Mouse (Mus musculus): Measurements from ENCODE around the gene Hnrnpu.

Gene Hnrnpu

DNA sequence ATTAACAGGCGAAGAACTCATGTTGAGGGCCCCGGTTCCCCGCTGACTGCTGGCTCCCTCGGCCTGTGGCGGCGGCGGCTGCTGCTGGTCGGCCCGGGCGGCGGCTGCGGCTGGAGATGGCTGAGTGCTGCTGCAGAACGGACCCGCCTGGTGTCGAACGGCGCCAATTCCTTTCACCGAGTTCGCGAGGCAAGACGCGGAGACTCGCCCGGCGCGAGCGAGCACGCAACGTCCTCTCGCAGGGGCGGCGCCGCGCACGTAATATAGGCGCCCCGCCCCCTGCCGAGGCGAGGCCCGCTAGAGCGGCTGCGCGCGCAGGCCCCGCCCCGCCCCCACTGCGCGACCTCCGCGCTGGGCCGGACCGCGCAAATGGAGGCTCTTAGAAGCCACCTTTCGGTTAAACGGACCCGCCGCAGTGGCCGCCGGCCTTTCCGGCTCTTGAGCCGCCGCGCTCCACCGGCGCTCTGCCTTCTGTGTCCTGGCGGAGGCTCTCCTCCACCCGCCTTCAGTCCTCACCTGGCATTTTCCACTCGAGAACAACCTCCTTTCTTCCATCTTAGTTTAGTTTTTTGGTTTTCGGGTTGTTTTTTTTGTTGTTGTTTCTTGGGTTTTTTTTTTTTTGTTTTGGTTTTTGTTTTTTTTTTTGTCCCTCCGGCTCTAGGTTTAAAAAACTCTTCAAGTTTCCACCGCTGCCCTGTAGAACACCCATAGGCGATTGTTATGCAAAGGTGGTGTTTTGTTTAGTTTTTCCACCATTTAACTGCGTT, at the start of gene Hnrnpu:
Gene Hnrnpu, minus strand, starts transcription at position 247 of the 767 bp plus-strand sequence.
- in situ Hi-C loops (cut with MboI; ENCODE audit: unreplicated experiment in 2 of 2) = loop anchor here in 1 of 2 experiments (5.0 to 25.0 kb wide), 6 partner anchors 70 to 1600 kb away; partner anchors contain the start of genes Ahctf1, Cnst, Efcab2 and Gm10518

DNA sequence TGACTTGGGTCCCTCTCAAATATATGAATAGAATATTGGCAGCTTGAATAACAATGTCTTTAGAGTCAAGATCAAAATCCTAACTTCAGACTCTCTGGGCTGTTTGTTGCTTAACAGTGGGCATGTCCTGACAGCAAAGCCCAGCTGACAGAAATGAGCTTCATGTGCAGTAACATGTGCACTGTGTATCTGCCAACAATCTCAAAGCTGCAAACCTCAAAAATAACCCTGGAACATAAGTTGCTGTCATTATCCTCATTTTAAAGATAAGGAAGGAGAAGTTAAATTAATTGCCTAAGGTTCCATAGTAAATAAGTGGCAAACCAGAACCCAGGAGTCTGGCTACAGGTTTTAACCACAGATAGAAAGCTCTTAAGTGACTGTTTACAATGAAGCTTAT, 44.6 kb upstream of the Hnrnpu start:
- in situ Hi-C loops (cut with MboI; ENCODE audit: unreplicated experiment in 2 of 2) = loop anchor here in 1 of 2 experiments (25.0 kb wide), 1 partner anchor 1120 kb away; the partner anchor contains the start of gene Akt3

DNA sequence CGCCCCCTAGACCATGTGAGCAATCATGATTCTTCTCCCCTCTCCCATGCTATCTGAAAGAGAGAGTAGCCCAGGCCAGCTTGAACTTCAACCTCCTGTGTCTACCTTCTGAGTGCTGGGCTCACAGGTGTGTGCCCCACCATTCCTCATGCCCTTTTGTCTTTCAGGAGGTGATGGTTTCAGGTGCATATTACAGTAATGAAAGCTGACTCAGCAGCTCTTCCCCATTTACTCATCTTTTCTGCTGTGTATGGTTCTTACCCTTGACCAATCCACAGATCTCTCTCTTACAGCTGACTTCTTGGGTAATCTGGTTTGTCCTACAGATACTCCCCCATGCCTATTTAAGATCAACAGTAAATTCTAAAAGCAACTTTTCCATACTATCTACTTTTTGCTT, 41.6 kb upstream of the Hnrnpu start:
- in situ Hi-C loops (cut with MboI; ENCODE audit: unreplicated experiment in 2 of 2) = loop anchor here in 1 of 2 experiments (10.0 to 25.0 kb wide), 2 partner anchors 66 to 1117 kb away; partner anchors contain the start of gene Akt3

DNA sequence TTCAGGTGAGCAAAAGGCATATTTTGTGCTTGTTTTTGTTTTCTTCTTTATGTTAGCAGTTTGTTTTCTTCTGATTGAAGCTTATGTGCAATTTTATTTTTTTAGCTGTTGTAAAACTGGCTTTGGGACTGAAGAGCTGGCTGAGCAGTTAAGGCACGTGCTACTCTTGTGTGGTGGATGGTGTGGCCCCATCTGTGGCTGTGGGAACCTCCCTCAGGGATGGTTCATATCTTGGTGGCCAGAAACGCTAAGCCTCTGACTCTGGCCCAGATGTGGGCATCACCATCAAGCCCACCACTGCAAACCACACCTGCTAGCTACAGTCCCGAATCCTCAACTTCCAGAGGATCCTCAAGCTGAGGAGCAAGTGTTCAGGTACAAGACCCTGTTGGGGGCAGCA, 40.5 kb upstream of the Hnrnpu start:
- in situ Hi-C loops (cut with MboI; ENCODE audit: unreplicated experiment in 2 of 2) = loop anchor here in 1 of 2 experiments (10.0 to 25.0 kb wide), 2 partner anchors 67 to 1116 kb away; partner anchors contain the start of gene Akt3

DNA sequence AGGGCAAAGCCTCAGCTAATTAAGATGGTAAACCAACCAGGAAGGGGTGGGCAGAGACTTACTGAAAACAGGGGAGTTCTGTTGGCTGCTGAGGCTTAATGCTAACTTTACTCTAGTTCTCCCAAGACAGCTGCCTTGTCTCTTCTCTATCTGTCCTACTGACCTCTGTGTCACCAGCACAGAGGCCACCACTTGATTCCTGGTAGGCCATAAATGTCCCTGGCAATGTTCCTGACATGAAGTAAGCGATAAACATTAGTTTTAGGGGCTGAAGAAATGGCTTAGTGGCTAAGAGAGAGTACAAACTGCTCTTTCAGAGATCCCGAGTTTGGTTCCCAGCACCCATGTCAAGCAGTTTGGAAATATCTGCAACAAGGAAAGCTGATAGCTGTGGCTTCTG, 39.3 kb upstream of the Hnrnpu start:
- in situ Hi-C loops (cut with MboI; ENCODE audit: unreplicated experiment in 2 of 2) = loop anchor here in 1 of 2 experiments (10.0 to 25.0 kb wide), 2 partner anchors 68 to 1115 kb away; partner anchors contain the start of gene Akt3

DNA sequence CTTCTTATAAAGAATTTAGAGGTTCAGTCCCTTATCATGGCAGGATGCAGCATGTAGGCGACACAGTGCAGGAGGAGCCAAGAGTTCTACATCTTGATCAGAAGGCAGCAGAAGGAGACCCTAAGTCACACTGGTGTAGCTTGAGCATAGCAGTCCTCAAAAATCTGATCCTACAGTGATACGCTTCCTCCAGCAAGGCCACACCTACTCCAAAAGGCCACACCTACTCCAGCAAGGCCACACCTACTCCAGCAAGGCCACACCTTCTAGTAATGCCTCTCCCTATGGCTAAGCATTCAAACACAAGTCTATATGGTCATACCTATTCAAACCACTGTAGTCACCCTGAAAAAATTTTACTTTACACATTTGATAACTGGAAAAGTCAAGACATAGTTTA, 38.5 kb upstream of the Hnrnpu start:
- in situ Hi-C loops (cut with MboI; ENCODE audit: unreplicated experiment in 2 of 2) = loop anchor here in 1 of 2 experiments (10.0 to 25.0 kb wide), 2 partner anchors 69 to 1114 kb away; partner anchors contain the start of gene Akt3

DNA sequence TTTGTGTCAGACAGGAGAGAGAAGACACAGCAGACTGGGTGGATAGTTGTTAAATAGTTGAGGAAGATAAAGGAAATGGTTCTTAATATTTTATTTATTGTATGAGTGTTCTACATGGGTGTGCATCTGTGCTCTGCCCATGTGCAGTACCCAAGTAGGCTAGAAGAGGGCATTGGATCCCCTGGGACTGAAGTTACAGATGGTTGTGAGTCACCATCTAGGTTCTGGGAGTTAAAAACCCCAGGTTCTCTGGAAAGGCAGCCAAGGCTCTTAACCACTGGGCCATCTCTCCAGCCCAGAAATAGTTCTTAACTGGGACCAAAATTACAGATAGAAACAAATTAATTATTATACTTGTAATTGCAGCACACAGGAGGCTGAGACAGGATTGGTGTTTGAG, 37.8 kb upstream of the Hnrnpu start:
- in situ Hi-C loops (cut with MboI; ENCODE audit: unreplicated experiment in 2 of 2) = loop anchor here in 1 of 2 experiments (10.0 to 25.0 kb wide), 2 partner anchors 69 to 1113 kb away; partner anchors contain the start of gene Akt3

DNA sequence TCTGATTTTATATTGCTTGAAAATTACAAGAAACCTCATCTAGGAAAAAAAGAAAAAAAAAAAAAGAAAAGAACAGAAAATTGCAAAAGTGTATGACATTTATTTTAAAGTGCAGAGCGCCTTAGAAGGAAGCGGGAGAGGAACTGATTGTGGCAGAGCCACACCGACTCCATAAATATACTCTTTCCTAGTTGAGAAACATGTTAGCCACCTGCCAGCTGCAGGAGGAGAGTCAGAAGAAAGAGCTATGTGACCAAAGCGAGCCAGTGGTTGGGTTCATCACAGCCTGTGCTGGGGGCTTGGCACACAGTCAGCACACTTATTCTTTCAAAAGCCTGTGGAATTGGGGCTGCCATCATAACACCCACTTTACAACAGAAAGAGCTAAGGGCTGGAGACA, 35.1 kb upstream of the Hnrnpu start:
- in situ Hi-C loops (cut with MboI; ENCODE audit: unreplicated experiment in 2 of 2) = loop anchor here in 1 of 2 experiments (10.0 kb wide), 1 partner anchor 72 kb away; no protein-coding TSS in a partner anchor

DNA sequence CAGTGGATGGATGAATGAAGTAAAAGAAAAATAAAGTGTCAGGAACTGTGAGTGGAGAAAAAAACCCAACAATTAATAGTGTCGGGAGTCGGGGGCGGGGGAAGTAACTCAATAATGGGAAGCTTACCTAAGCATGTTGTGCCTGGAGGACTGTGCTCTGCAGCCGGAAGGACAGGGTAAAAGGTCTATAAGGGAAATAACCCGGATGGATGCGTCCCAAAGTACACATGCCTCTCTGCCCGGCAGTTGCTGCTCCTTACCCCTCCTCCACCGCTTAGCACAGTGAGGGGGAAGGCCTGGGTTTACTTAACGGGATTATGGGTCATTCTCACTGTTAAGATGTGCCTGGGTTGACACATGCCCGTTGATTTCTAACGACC, 31.7 kb upstream of the Hnrnpu start:
- in situ Hi-C loops (cut with MboI; ENCODE audit: unreplicated experiment in 2 of 2) = loop anchor here in 1 of 2 experiments (5.0 kb wide), 2 partner anchors 38 to 52 kb away; partner anchors contain the start of genes Cox20 and Efcab2

DNA sequence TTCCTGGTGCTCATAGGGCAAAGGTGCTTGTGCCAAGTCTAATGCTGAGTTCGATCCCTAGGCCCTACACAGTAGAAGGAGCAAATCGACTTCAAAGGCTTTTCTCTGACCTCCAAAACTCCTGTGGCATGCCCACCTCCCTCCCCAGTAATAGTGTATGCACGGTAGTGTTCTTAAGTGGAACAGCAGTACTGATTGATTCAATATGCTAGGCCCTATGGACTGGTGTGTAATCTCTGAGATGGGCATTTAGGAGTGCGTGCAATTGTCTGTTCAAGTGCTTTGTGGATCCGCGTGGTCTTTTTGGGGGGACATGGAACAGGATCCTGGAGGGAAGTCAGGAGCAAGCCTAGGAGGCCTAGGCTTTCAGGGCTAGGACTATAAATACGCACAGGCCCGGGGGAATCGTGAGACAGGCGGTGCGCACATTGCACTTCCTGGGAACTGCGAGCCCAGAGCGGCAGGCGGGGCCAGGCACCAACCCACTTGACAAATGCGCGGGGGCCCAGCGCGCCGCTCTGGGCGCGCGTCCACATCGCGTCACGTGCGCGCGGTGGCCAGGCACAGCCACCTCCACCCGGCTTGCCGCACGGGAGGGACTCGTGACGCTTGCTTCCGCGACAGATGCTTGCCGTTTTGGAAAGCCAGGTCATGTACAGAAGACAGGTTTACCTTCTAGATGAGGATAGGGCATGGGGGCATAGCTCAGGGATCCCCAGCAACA, 31.1 kb upstream of the Hnrnpu start:
- in situ Hi-C loops (cut with MboI; ENCODE audit: unreplicated experiment in 2 of 2) = loop anchor here in 1 of 2 experiments (5.0 kb wide), 2 partner anchors 39 to 51 kb away; partner anchors contain the start of genes Cox20 and Efcab2

DNA sequence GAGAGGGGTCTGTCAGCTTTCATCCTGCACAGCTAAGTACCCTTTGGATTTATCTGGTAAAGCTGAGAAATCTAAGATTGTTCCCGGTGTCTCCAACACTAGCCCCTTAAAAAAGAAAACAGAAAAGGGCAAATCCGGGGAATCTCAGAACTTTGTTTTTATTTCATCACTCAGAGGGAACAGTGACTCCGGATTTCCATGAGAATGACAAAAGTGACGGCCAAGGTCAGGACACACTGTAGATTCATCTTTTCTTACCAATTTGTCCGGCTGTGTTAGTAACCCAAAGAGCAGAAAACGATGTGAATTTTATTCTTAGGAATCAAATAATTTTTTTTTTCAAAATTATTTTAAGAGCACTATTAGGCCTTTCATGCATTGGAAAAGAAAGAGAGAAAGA, 30.5 kb upstream of the Hnrnpu start:
- in situ Hi-C loops (cut with MboI; ENCODE audit: unreplicated experiment in 2 of 2) = loop anchor here in 1 of 2 experiments (5.0 kb wide), 2 partner anchors 39 to 51 kb away; partner anchors contain the start of genes Cox20 and Efcab2

DNA sequence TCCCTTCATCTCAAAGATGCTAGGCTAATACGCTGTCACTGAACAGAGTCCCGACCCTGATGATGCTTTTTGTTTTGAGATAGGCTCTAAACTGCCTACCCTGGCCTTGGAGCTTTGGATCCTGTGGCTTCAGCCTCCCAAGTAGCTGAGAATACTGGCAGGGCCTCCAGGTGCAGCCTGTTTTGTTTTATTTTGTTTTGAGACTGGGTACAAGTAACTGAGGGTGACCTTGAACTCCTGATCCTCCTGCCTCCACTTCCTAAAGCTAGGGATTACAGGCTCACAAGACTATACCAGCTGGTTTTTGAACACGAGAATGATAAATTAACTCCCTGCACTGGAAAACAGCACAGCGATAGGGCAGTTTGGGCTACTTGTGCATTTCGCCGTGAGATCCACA, 27.6 kb upstream of the Hnrnpu start:
- in situ Hi-C loops (cut with MboI; ENCODE audit: unreplicated experiment in 2 of 2) = loop anchor here in 1 of 2 experiments (5.0 kb wide), 2 partner anchors 42 to 48 kb away; partner anchors contain the start of genes Cox20 and Efcab2

DNA sequence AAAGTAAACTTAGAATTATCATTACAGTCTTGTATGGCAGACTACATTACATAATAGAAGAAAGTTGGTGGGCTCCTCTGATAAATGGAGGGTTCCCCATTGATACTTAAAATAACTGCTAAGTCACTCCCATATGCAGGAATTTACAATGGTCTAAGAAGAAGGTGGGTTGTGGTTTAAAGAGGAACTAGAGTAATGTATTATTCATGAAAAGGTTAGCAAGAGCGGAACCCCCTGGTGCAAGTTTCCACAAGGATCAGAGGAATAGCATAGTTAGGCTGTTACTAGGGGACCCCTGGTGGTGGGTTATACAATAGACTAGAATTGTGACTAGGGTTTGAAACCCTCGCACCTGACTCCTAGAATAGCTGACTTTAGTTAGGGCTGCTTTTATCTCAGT, 23.1 kb upstream of the Hnrnpu start:
- in situ Hi-C loops (cut with MboI; ENCODE audit: unreplicated experiment in 2 of 2) = no loop called here

DNA sequence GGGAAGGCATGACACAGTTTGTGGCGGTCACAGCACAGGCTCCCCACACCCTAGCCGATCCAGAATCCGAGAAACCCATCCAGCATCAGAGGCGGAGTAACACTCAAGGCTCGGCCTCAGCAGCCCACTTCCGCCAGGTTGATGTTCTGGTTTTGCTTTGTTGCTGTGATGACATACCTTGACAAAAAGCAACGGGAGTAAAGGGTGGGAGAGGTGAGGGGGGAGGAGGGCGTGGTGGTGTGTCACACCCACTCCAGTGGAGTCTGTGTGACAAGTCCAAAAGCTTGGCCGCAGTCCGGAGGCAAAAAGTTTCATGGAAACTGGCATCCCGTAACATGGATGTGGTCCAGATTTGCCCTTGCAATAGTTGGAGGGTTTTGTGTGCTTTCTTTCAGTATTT, 22.7 kb upstream of the Hnrnpu start:
- in situ Hi-C loops (cut with MboI; ENCODE audit: unreplicated experiment in 2 of 2) = no loop called here

DNA sequence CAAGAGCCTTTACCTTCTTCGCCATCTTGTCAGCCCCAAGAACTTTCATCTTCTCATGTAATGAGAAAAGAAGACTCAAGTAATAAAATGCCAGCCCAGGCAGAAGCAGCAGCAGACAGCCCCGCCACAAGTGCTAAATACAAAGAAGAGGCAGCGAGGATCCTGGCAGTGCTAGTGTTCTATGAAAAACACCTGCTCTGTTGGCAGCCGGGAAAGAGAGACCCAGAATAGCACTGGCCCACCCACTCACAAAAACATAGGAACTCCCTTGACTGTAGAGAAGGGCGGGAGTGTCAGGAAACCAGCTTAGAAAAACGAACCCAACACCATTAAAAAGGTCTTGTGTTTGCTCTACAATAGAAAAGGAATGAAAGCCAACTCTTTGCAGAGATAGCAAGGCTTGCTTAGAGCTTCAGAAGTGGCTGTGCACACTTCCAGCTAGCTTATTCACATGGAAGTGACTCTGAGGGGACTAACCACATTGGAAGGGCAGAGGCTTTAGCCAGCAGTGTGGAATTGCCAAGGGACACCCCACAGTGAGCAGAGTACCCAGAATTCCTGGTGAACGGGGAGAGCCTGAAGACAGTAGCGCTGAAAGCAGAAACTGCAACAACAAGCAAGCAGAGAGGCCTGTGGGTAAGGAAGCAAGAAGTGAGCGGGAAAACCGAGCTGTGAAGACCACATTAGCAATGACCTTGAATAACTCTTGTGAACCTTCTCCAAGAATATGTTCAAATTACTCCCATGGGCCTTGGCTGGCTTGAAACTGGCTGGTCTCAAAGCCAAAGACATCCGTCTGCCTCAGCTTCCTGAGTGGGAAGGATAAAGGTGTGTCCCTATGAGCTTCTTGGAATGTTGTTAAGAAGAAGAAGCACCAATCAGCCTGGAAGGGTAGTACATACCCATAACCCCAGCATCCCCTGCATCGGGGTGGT, 20.4 kb upstream of the Hnrnpu start:
- in situ Hi-C loops (cut with MboI; ENCODE audit: unreplicated experiment in 2 of 2) = no loop called here

DNA sequence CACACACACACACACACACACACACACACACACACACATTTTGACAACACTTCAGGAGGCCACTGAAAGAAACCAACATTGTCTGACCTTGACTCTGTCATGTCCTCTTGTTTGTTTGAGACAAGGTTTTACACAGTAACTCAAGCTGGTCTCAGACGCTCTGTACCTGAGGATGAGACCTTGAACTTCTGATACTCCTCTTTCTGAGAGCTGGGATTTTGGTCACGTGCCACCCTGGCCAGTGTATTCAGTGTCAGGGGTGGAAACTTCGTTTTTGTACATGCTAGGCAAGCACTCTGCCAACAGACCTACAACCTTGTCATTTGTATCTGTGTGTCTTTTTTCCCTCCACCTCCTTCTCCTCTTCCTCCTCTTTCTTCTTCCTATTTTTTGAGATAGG, 17.0 kb upstream of the Hnrnpu start:
- in situ Hi-C loops (cut with MboI; ENCODE audit: unreplicated experiment in 2 of 2) = no loop called here

DNA sequence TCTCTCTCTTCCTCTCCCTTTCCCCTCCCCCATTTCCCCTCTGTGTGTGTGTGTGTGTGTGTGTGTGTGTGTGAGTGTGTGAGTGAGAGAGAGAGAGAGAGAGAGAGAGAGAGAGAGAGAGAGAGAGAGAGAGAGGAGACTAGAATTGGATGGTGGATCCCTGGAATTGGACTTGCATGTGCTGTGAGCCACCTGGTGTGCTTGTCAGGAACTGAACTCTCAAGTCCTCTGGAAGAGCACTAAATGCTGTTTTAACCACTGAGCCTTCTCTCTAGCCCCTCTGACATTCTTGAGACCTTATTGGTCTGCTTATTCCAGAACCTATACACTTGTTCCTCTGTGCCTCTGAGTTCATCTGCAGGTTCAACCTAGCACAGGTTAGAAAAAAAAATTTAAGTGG, 14.0 kb upstream of the Hnrnpu start:
- in situ Hi-C loops (cut with MboI; ENCODE audit: unreplicated experiment in 2 of 2) = no loop called here

DNA sequence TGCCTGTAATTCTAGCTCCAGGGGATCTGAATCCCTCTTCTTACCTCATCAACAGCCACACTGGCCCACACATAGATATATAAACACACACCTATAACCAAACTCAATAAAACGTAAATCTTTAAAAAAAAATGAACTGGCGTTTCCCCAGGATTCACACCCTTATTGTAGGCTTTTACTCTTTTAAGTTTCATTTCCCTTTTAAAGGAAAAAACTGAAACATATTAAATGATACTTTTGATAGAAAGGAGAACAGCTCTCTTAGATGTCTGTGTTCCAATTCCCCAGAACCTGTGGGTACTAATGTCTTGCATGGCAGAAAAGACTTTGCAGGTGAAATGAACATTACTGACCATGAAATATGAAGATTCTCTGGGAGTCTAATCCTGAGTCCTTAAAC, 13.2 kb upstream of the Hnrnpu start:
- in situ Hi-C loops (cut with MboI; ENCODE audit: unreplicated experiment in 2 of 2) = no loop called here

DNA sequence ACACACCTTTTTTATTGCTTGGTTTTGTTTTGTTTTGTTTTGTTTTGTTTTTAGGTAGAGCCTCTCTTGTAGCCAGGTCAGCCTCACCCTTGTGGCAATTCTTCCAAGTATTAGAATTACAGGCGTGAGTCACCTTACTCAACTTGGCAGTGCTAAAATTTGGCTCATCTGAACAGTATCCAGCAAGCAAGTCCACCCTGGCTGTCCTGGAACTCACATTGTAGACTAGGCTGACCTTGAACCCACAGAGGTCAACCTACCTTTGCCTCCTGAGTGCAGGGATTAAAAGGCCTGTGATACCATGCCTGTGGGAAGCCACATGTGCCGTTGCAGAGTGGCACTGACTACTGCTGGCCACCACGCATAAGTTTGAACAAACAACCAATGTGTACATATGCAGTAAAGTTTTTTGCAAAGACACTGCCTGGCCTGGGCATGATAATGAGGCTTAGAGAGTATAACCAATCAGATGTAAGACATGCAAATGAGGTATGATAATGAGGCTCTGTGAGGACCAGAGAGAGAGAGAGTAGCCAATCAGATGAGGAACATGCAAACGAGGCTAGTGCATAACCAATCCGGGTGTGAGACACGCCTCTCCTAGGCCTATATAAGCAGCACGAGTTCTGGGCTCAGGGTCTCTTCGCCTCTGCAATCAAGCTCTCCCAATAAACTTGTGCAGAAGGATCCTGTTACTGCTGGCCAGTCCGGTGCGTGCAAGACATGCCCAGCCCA, 6.6 kb upstream of the Hnrnpu start:
- in situ Hi-C loops (cut with MboI; ENCODE audit: unreplicated experiment in 2 of 2) = loop anchor here in 1 of 2 experiments (25.0 kb wide), 4 partner anchors 907 to 1607 kb away; partner anchors contain the start of genes Cnst, Tfb2m and Zbtb18
